ENCODE assay signal across 24 mouse cellular contexts in the genomic region with DNA sequence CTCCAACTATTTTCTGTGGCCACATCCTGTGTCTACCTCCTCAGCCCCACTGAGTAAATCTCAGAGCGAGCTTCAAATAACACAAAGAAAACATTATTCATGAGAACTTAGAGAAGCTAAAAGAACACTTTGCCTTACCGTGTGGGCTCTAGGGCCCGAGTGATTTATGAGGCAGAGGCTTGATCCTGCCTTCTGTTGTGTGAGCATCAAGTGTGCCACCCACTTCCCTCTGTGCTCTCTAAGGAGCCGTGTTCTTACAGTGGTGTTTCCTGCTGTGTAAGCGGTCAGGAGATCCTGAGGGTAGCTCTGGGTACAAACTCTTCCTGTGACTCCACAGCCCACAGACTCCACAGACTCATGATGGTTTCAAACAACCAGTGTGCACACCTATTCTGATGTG. TPM values are rescaled to one million over a fixed set of nuclear protein-coding genes. Genes with fewer than 3 reads are reported as not detected.
DNase-seq lines count a peak whose midpoint lies in the region; ATAC-seq and TF ChIP-seq lines count a peak whose summit lies in the region.
"Had no signal": no experiment of that assay in that cellular context is flagged by ENCODE, and none has a peak within 500 bp of the region (broad histone marks: within the 10 kb centered on the region; RNA-seq: fewer than 3 reads in every experiment).

No protein-coding gene starts in this region.

- no peak for TF ChIP-seq POLR2A in heart, adult 2 months (IDR thresholded peaks at IDR 0.05; ENCODE audit: insufficient read depth, low read depth, low read length)

- intact Hi-C loops in heart, adult 2 months (cut with DNase I): no loop called here

- no peak overlapping the region for H3K4me2 ChIP-seq in lung, embryonic 16.5 days (ENCODE audit: low read depth, low read length)
- H3K4me2 ChIP-seq: forebrain, embryonic 13.5 days; heart, embryonic 12.5 days; intestine, embryonic 15.5 days; liver, embryonic 13.5 days; lung, embryonic 15.5 days; midbrain, embryonic 13.5 days had no signal

- no peak for TF ChIP-seq CTCF in heart, adult 2 months (IDR thresholded peaks at IDR 0.05)

- H3K4me3 ChIP-seq in lung, embryonic 16.5 days (ENCODE audit: low read length): no peak overlapping the region
- H3K4me3 ChIP-seq in heart, adult 2 months: no peak overlapping the region
- H3K4me3 ChIP-seq: forebrain, embryonic 13.5 days; heart, embryonic 12.5 days; intestine, embryonic 15.5 days; left cerebral cortex, adult 2 months; liver, embryonic 13.5 days; lung, embryonic 15.5 days; midbrain, embryonic 13.5 days had no signal

- no peaks in the 10 kb centered on the region for H3K79me2 ChIP-seq in heart, adult 2 months (replicated peaks; ENCODE audit: control insufficient read depth, insufficient read depth, low read length)

- no peak overlapping the region for H3K9ac ChIP-seq in lung, embryonic 16.5 days (ENCODE audit: low read length)
- H3K9ac ChIP-seq in heart, adult 2 months (ENCODE audit: low read depth, low read length): no peak overlapping the region
- H3K9ac ChIP-seq: forebrain, embryonic 13.5 days; heart, embryonic 12.5 days; intestine, embryonic 15.5 days; liver, embryonic 13.5 days; lung, embryonic 15.5 days; midbrain, embryonic 13.5 days had no signal

- H3K27ac ChIP-seq in lung, embryonic 16.5 days (ENCODE audit: low read length): no peak overlapping the region
- H3K27ac ChIP-seq in heart, adult 2 months: no peak overlapping the region
- H3K27ac ChIP-seq: forebrain, embryonic 13.5 days; intestine, embryonic 15.5 days; left cerebral cortex, adult 2 months; liver, embryonic 13.5 days; lung, embryonic 15.5 days; midbrain, embryonic 13.5 days had no signal

- peak; percentile 31; the same call in 1 of the 2 replicates for ATAC-seq in frontal cortex, adult (ENCODE audit: low TSS enrichment)
- ATAC-seq in lung, embryonic 16.5 days (ENCODE audit: low read depth): peak; percentile 51; the same call in 1 of the 2 replicates
- ATAC-seq in hematopoietic stem cell, adult 5-6 weeks (replicated peaks in 1 of 2; ENCODE audit: insufficient read depth in 1 of 2, low FRiP score in 2 of 2, low TSS enrichment in 1 of 2, low read depth in 1 of 2, poor library complexity in 2 of 2, severe bottlenecking in 2 of 2): peak; percentile 97 to 99
- ATAC-seq: CD4-positive, CD25-positive, alpha-beta regulatory T cell, adult 4 months; forebrain, embryonic 13.5 days; hindbrain, embryonic 16.5 days; intestine, embryonic 15.5 days; midbrain, embryonic 13.5 days had no signal

- H3K9me3 ChIP-seq in lung, embryonic 16.5 days (ENCODE audit: control insufficient read depth, low read length): no peaks in the 10 kb centered on the region
- H3K9me3 ChIP-seq: forebrain, embryonic 13.5 days; heart, embryonic 12.5 days; intestine, embryonic 15.5 days; liver, embryonic 13.5 days; lung, embryonic 15.5 days; midbrain, embryonic 13.5 days had no signal

- peaks cover 4% of the 10 kb centered on the region; the same call in 1 of the 2 replicates for H3K4me1 ChIP-seq in lung, embryonic 16.5 days (replicated peaks; ENCODE audit: control insufficient read depth, insufficient read depth, low read length)
- H3K4me1 ChIP-seq in heart, adult 2 months (ENCODE audit: control insufficient read depth, insufficient read depth, low read length): no peaks in the 10 kb centered on the region; the same call in 1 of the 2 replicates
- H3K4me1 ChIP-seq: heart, embryonic 12.5 days; liver, embryonic 13.5 days had no signal

- no peak for TF ChIP-seq EP300 in heart, adult 2 months (IDR thresholded peaks at IDR 0.05; ENCODE audit: insufficient read depth, low read depth, low read length)

- no peaks in the 10 kb centered on the region for H3K27me3 ChIP-seq in lung, embryonic 16.5 days (ENCODE audit: control insufficient read depth, insufficient read depth, low read depth, low read length)
- H3K27me3 ChIP-seq in heart, adult 2 months (ENCODE audit: control insufficient read depth, insufficient read depth, low read length): no peaks in the 10 kb centered on the region
- H3K27me3 ChIP-seq: forebrain, embryonic 13.5 days; heart, embryonic 12.5 days; intestine, embryonic 15.5 days; liver, embryonic 13.5 days; lung, embryonic 15.5 days; midbrain, embryonic 13.5 days had no signal

- no peak for DNase-seq in frontal cortex, postnatal 10 days (ENCODE audit: low spot score in 2 of 2)
- no peak for DNase-seq in lung, postnatal 4 days
- no peak for DNase-seq in retina, embryonic 14.5 days (ENCODE audit: low spot score)
- DNase-seq in heart, adult 2 months: no peak
- DNase-seq: adrenal gland, postnatal 14 days; cerebellum, adult 9-10 months; heart, postnatal 10 days; kidney, adult 9 months; liver, embryonic 13.5 days; thymus, adult 18-20 months; thymus, postnatal 36 days had no signal

- WGBS in lung, embryonic 16.5 days: 22% methylated on average over 5 of the region's 5 CpGs
- WGBS in heart, adult 2 months: 49% methylated on average over 5 of the region's 5 CpGs

- H3K36me3 ChIP-seq in lung, embryonic 16.5 days (ENCODE audit: control insufficient read depth, insufficient read depth, low read length): no peaks in the 10 kb centered on the region
- H3K36me3 ChIP-seq in heart, adult 2 months (ENCODE audit: control insufficient read depth, insufficient read depth, low read length): no peaks in the 10 kb centered on the region
- H3K36me3 ChIP-seq: heart, embryonic 12.5 days; intestine, embryonic 15.5 days; liver, embryonic 13.5 days; lung, embryonic 15.5 days; midbrain, embryonic 13.5 days had no signal

RNA-seq across cellular contexts. Expression of a gene that starts 35.7 kb away (rescaled TPM):
- polyA plus RNA-seq in lung, embryonic 16.5 days (2015; fragmentation: Nextera tagmentation; extraction: Ambion mirVana): 15.4 and 15.9 TPM in 2 replicates
- total RNA-seq in hematopoietic stem cell, adult 5-6 weeks (2017): 0.84 and 5.2 TPM in 2 replicates
- total RNA-seq in heart, adult 2 months (2021): 1 to 10 TPM in 1 of 2 experiments, under 1 TPM in 1; 0.47 to 1.5 TPM
- 0.51 and 0.88 TPM in 2 replicates for polyA plus RNA-seq in heart, adult 2 months (2012; rRNA removed)
- total RNA-seq: granulocyte monocyte progenitor cell, adult 5-6 weeks; monocyte, adult 5-6 weeks had no signal

Comparison
In these comparisons a context has a peak if more than half of its experiments do, and no peak if none do; other contexts are left out.
1. ATAC-seq: peak in every context shown above with its lines; median percentile 98 in hematopoietic stem cell, adult 5-6 weeks; 51 in lung, embryonic 16.5 days; 31 in frontal cortex, adult.